Comparison of ENCODE assay signal across 28 mouse cellular contexts in genomic region chr4:45275770-45276169, GRCm38 (mm10). TPM values are rescaled to one million over a fixed set of nuclear protein-coding genes. Genes with fewer than 3 reads are reported as not detected.
DNase-seq lines count a peak whose midpoint lies in the region; ATAC-seq and TF ChIP-seq lines count a peak whose summit lies in the region.
"Had no signal": no experiment of that assay in that cellular context is flagged by ENCODE, and none has a peak within 500 bp of the region (broad histone marks: within the 10 kb centered on the region; RNA-seq: fewer than 3 reads in every experiment).

No protein-coding gene starts in this region.

- 86% methylated on average over 8 of the region's 8 CpGs for whole genome bisulfite sequencing in midbrain, embryonic 11.5 days
- 83% methylated on average over 8 of the region's 8 CpGs for WGBS in midbrain, embryonic 13.5 days
- 79% methylated on average over 8 of the region's 8 CpGs for WGBS in limb, embryonic 14.5 days
- 84% methylated on average over 8 of the region's 8 CpGs for WGBS in hindbrain, embryonic 14.5 days

- no peak for ATAC-seq in midbrain, embryonic 11.5 days (ENCODE audit: low FRiP score)
- no peak for ATAC-seq in midbrain, embryonic 13.5 days
- peak; percentile 62 for ATAC-seq in limb, embryonic 14.5 days (ENCODE audit: low FRiP score, low read depth)
- ATAC-seq in hindbrain, embryonic 14.5 days (ENCODE audit: low FRiP score) = no peak
- ATAC-seq: activated CD4-positive, CD25-positive, alpha-beta regulatory T cell, adult 4 months; CD4-positive, CD25-positive, alpha-beta regulatory T cell, adult 4 months; forebrain, embryonic 15.5 days had no signal

- no peaks in the 10 kb centered on the region for H3K9me3 ChIP-seq in midbrain, embryonic 11.5 days (ENCODE audit: control insufficient read depth, low read length)
- no peaks in the 10 kb centered on the region for H3K9me3 ChIP-seq in midbrain, embryonic 13.5 days
- H3K9me3 ChIP-seq in limb, embryonic 14.5 days (ENCODE audit: control insufficient read depth, low read length) = no peaks in the 10 kb centered on the region
- no peaks in the 10 kb centered on the region for H3K9me3 ChIP-seq in hindbrain, embryonic 14.5 days (ENCODE audit: control insufficient read depth, low read length)
- H3K9me3 ChIP-seq: forebrain, embryonic 12.5 days; forebrain, embryonic 15.5 days; heart, embryonic 10.5 days; heart, embryonic 13.5 days; hindbrain, embryonic 15.5 days had no signal

- H3K36me3 ChIP-seq in midbrain, embryonic 11.5 days (ENCODE audit: control insufficient read depth, insufficient read depth, low read length) = no peaks in the 10 kb centered on the region
- no peaks in the 10 kb centered on the region for H3K36me3 ChIP-seq in midbrain, embryonic 13.5 days
- no peaks in the 10 kb centered on the region for H3K36me3 ChIP-seq in limb, embryonic 14.5 days (ENCODE audit: control insufficient read depth, insufficient read depth, low read length)
- no peaks in the 10 kb centered on the region for H3K36me3 ChIP-seq in hindbrain, embryonic 14.5 days (replicated peaks; ENCODE audit: control insufficient read depth, insufficient read depth)
- H3K36me3 ChIP-seq: forebrain, embryonic 12.5 days; forebrain, embryonic 15.5 days; heart, embryonic 13.5 days; hindbrain, embryonic 15.5 days had no signal

- TF ChIP-seq POLR2A in limb, embryonic 14.5 days (IDR thresholded peaks at IDR 0.05; ENCODE audit: borderline replicate concordance, extremely low read depth, insufficient read depth, insufficient read length) = no peak

- H3K4me3 ChIP-seq in midbrain, embryonic 11.5 days (ENCODE audit: low read depth, low read length) = no peak overlapping the region
- no peak overlapping the region for H3K4me3 ChIP-seq in midbrain, embryonic 13.5 days (replicated peaks)
- H3K4me3 ChIP-seq in limb, embryonic 14.5 days (replicated peaks; ENCODE audit: low read length) = no peak overlapping the region
- H3K4me3 ChIP-seq in hindbrain, embryonic 14.5 days (replicated peaks; ENCODE audit: low read length) = no peak overlapping the region
- H3K4me3 ChIP-seq: erythroblast, embryonic 14.5 days; forebrain, embryonic 12.5 days; forebrain, embryonic 15.5 days; gastrocnemius, adult 2 months; heart, embryonic 10.5 days; heart, embryonic 13.5 days; hindbrain, embryonic 15.5 days had no signal

- no peak overlapping the region for H3K27ac ChIP-seq in midbrain, embryonic 11.5 days (ENCODE audit: low read depth, low read length)
- no peak overlapping the region for H3K27ac ChIP-seq in midbrain, embryonic 13.5 days
- no peak overlapping the region for H3K27ac ChIP-seq in limb, embryonic 14.5 days (replicated peaks; ENCODE audit: low read depth, low read length)
- H3K27ac ChIP-seq in hindbrain, embryonic 14.5 days = no peak overlapping the region
- H3K27ac ChIP-seq: forebrain, embryonic 12.5 days; forebrain, embryonic 15.5 days; gastrocnemius, adult 2 months; heart, embryonic 10.5 days; heart, embryonic 13.5 days; hindbrain, embryonic 15.5 days had no signal

- no peak overlapping the region for H3K4me2 ChIP-seq in midbrain, embryonic 11.5 days
- no peak overlapping the region for H3K4me2 ChIP-seq in midbrain, embryonic 13.5 days (replicated peaks)
- H3K4me2 ChIP-seq in limb, embryonic 14.5 days (replicated peaks; ENCODE audit: low read depth, low read length, severe bottlenecking) = no peak overlapping the region
- no peak overlapping the region for H3K4me2 ChIP-seq in hindbrain, embryonic 14.5 days (replicated peaks)
- H3K4me2 ChIP-seq: forebrain, embryonic 12.5 days; forebrain, embryonic 15.5 days; heart, embryonic 13.5 days; hindbrain, embryonic 15.5 days had no signal

- H3K27me3 ChIP-seq in midbrain, embryonic 11.5 days (ENCODE audit: control insufficient read depth, insufficient read depth, low read length) = no peaks in the 10 kb centered on the region
- H3K27me3 ChIP-seq in midbrain, embryonic 13.5 days = no peaks in the 10 kb centered on the region
- H3K27me3 ChIP-seq in limb, embryonic 14.5 days (ENCODE audit: control insufficient read depth, insufficient read depth, low read length) = no peaks in the 10 kb centered on the region
- H3K27me3 ChIP-seq in hindbrain, embryonic 14.5 days (ENCODE audit: control insufficient read depth, insufficient read depth, low read length) = no peaks in the 10 kb centered on the region
- H3K27me3 ChIP-seq: forebrain, embryonic 12.5 days; forebrain, embryonic 15.5 days; heart, embryonic 13.5 days; hindbrain, embryonic 15.5 days had no signal

- peak; percentile 30 for DNase-seq in heart, adult 11 months
- DNase-seq in heart, adult 9 months (ENCODE audit: low spot score in 2 of 2) = no peak
- DNase-seq in midbrain, embryonic 11.5 days (ENCODE audit: low spot score, missing footprints) = peak; percentile 23
- peak; percentile 68 for DNase-seq in limb, embryonic 14.5 days (ENCODE audit: low spot score)
- no peak for DNase-seq in hindbrain, embryonic 14.5 days (ENCODE audit: low spot score)
- no peak for DNase-seq in thymus, postnatal 10 days (ENCODE audit: low spot score in 2 of 2)
- DNase-seq: adrenal gland, adult 8-10 months; adrenal gland, postnatal 25 days; B cell, adult 2 months; cerebellum, adult 11-12 months; cerebellum, adult 8-10 months; cerebellum, postnatal 10 days; cerebellum, postnatal 36 days; embryo, embryonic 11 days; gastrocnemius, adult 2 months; gastrocnemius, postnatal 14 days; heart, adult 18-20 months; heart, postnatal 14 days; heart, postnatal 4 days had no signal

- no peak overlapping the region for H3K9ac ChIP-seq in midbrain, embryonic 11.5 days (ENCODE audit: low read length)
- no peak overlapping the region for H3K9ac ChIP-seq in midbrain, embryonic 13.5 days (replicated peaks)
- H3K9ac ChIP-seq in limb, embryonic 14.5 days (ENCODE audit: low read depth, low read length, severe bottlenecking) = no peak overlapping the region
- no peak overlapping the region for H3K9ac ChIP-seq in hindbrain, embryonic 14.5 days
- H3K9ac ChIP-seq: forebrain, embryonic 12.5 days; forebrain, embryonic 15.5 days; heart, embryonic 13.5 days; hindbrain, embryonic 15.5 days had no signal

- H3K4me1 ChIP-seq in midbrain, embryonic 11.5 days (ENCODE audit: control insufficient read depth, insufficient read depth, low read length) = no peaks in the 10 kb centered on the region
- H3K4me1 ChIP-seq in midbrain, embryonic 13.5 days (replicated peaks) = peaks cover 6% of the 10 kb centered on the region; the same call in 1 of the 2 replicates
- H3K4me1 ChIP-seq in limb, embryonic 14.5 days (ENCODE audit: control insufficient read depth, insufficient read depth, low read length) = no peaks in the 10 kb centered on the region; the same call in 1 of the 2 replicates
- H3K4me1 ChIP-seq in hindbrain, embryonic 14.5 days (replicated peaks; ENCODE audit: control insufficient read depth, insufficient read depth, low read length) = no peaks in the 10 kb centered on the region

RNA-seq across cellular contexts. Expression of gene Trmt10b, which starts 21.2 kb away (rescaled TPM):
- polyA plus RNA-seq in midbrain, embryonic 11.5 days (2014; fragmentation: Nextera tagmentation; extraction: Ambion mirVana) = 20.5 and 25.4 TPM in 2 replicates
- polyA plus RNA-seq in midbrain, embryonic 13.5 days (2015; fragmentation: Nextera tagmentation; extraction: Ambion mirVana) = 21.9 and 23.1 TPM in 2 replicates
- 7.1 and 10.1 TPM in 2 replicates for polyA plus RNA-seq in limb, embryonic 14.5 days (2012; rRNA removed)
- 16.2 and 18.5 TPM in 2 replicates for polyA plus RNA-seq in limb, embryonic 14.5 days (2014; fragmentation: Nextera tagmentation; extraction: Ambion mirVana)
- polyA plus RNA-seq in hindbrain, embryonic 14.5 days (2014; fragmentation: Nextera tagmentation; extraction: Ambion mirVana) = 21.4 and 25.0 TPM in 2 replicates

Comparison
In these comparisons a context has a peak if more than half of its experiments do, and no peak if none do; other contexts are left out.
1. DNase-seq: peak in heart, adult 11 months (single experiment), midbrain, embryonic 11.5 days (single experiment) and limb, embryonic 14.5 days (single experiment); none in heart, adult 9 months (0 of 2), hindbrain, embryonic 14.5 days (single experiment) and thymus, postnatal 10 days (0 of 2).